Mouse (Mus musculus) CH12.LX (cell line): ENCODE measurements around the gene Adora2a. TPM values are rescaled to one million over a fixed set of nuclear protein-coding genes. Genes with fewer than 3 reads are reported as not detected.

ENCODE experiments used
- DNase-seq: peaks from one replicate; pipeline ENCODE4 v3.0.0-alpha.2; 2013; ENCODE audit errors: extremely low read depth
- H3K27ac ChIP-seq: 2 replicates; pipeline ENCODE4 v1.5.1; 2012; ENCODE audit warnings: low read depth, mild to moderate bottlenecking, control low read depth, moderate library complexity; ENCODE audit not compliant: insufficient read depth
- H3K27me3 ChIP-seq: replicated peaks from 2 replicates; pipeline ENCODE3; 2012; ENCODE audit warnings: inconsistent platforms
- H3K36me3 ChIP-seq, 2 experiments: replicated peaks in 1 of 2; 2 replicates each; pipeline versions ENCODE3 to v1.6.1; 2012; ENCODE audit warnings: inconsistent platforms in 1 of 2, low read length in 1 of 2, mild to moderate bottlenecking in 1 of 2, mixed read lengths in 1 of 2, moderate library complexity in 1 of 2; ENCODE audit not compliant: control insufficient read depth in 1 of 2, insufficient read depth in 1 of 2
- H3K4me1 ChIP-seq, 2 experiments: 2 replicates each; pipeline ENCODE4 v1.6.1; 2012; ENCODE audit warnings: inconsistent platforms in 1 of 2, moderate library complexity in 1 of 2; ENCODE audit not compliant: insufficient read depth in 2 of 2, control insufficient read depth in 1 of 2
- H3K4me2 ChIP-seq: 2 replicates; pipeline ENCODE4 v1.6.1; 2012; ENCODE audit warnings: low read depth, mild to moderate bottlenecking, control low read depth; ENCODE audit not compliant: poor library complexity, insufficient read depth, severe bottlenecking
- H3K4me3 ChIP-seq, 3 experiments: fragments of 150-350 bp in 1 of 3; sonication (generic) in 1 of 3; replicated peaks in 1 of 3; 2 replicates each; pipeline versions ENCODE3 to v1.5.1; 2011 to 2012; ENCODE audit warnings: low read depth in 2 of 3, low read length in 2 of 3, mild to moderate bottlenecking in 2 of 3, moderate library complexity in 2 of 3, control low read depth in 1 of 3, improper control_type of control experiment in 1 of 3, inconsistent platforms in 1 of 3, mixed read lengths in 1 of 3; ENCODE audit not compliant: poor library complexity in 1 of 3
- H3K79me2 ChIP-seq: replicated peaks from 2 replicates; pipeline ENCODE4 v1.6.1; 2012; ENCODE audit warnings: mild to moderate bottlenecking, moderate library complexity; ENCODE audit not compliant: control insufficient read depth, poor library complexity, insufficient read depth, severe bottlenecking; ENCODE audit errors: extremely low read depth
- H3K9ac ChIP-seq: 2 replicates; pipeline ENCODE4 v1.6.1; 2012; ENCODE audit warnings: low read depth, mild to moderate bottlenecking, control low read depth, moderate library complexity; ENCODE audit not compliant: insufficient read depth
- H3K9me3 ChIP-seq: replicated peaks from 2 replicates; pipeline ENCODE3; 2012; ENCODE audit warnings: low read length, inconsistent platforms, mixed read lengths
- BHLHE40 ChIP-seq: IDR thresholded peaks from 2 replicates; pipeline ENCODE4 v1.6.1; 2011; ENCODE audit warnings: mild to moderate bottlenecking, low read depth, low read length, improper control_type of control experiment
- CHD1 ChIP-seq: IDR thresholded peaks from 2 replicates; pipeline ENCODE4 v1.6.1; 2012; ENCODE audit warnings: low read depth, low read length, improper control_type of control experiment, inconsistent platforms
- CHD2 ChIP-seq: IDR thresholded peaks from 2 replicates; pipeline ENCODE4 v1.6.1; 2011; ENCODE audit warnings: low read length, improper control_type of control experiment
- CTCF ChIP-seq, 2 experiments: IDR thresholded peaks in 1 of 2; conservative IDR thresholded peaks in 1 of 2; 2 replicates each; pipeline ENCODE4 v1.5.1; 2011 to 2012; ENCODE audit warnings: low read depth in 2 of 2, low read length in 2 of 2, improper control_type of control experiment in 1 of 2, inconsistent platforms in 1 of 2, mild to moderate bottlenecking in 1 of 2, moderate library complexity in 1 of 2
- E2F4 ChIP-seq: IDR thresholded peaks from 2 replicates; pipeline ENCODE4 v1.6.1; 2011; ENCODE audit warnings: low read depth, low read length, improper control_type of control experiment; ENCODE audit not compliant: insufficient replicate concordance
- ELF1 ChIP-seq: IDR thresholded peaks from 2 replicates; pipeline ENCODE4 v1.6.1; 2014; ENCODE audit warnings: low read depth, mild to moderate bottlenecking, inconsistent platforms, low read length, improper control_type of control experiment
- EP300 ChIP-seq: IDR thresholded peaks from 2 replicates; pipeline ENCODE4 v1.6.1; 2011; ENCODE audit warnings: low read length, improper control_type of control experiment
- ETS1 ChIP-seq: conservative IDR thresholded peaks from 2 replicates; pipeline ENCODE4 v1.6.1; 2012; ENCODE audit warnings: low read depth, mild to moderate bottlenecking, inconsistent platforms, low read length, improper control_type of control experiment, moderate library complexity
- GABPA ChIP-seq: IDR thresholded peaks from 2 replicates; pipeline ENCODE4 v1.6.1; 2012; ENCODE audit warnings: low read depth, low read length, improper control_type of control experiment, inconsistent platforms; ENCODE audit not compliant: insufficient replicate concordance
- IRF4 ChIP-seq: IDR thresholded peaks from 2 replicates; pipeline ENCODE4 v1.6.1; 2014; ENCODE audit warnings: low read depth, mild to moderate bottlenecking, inconsistent platforms, low read length, improper control_type of control experiment
- JUN ChIP-seq: IDR thresholded peaks from 2 replicates; pipeline ENCODE4 v1.6.1; 2011; ENCODE audit warnings: low read depth, mild to moderate bottlenecking, low read length, improper control_type of control experiment, moderate library complexity; ENCODE audit not compliant: insufficient read depth
- JUND ChIP-seq: conservative IDR thresholded peaks from 2 replicates; pipeline ENCODE4 v1.6.1; 2011; ENCODE audit warnings: low read depth, low read length, improper control_type of control experiment
- KAT2A ChIP-seq: IDR thresholded peaks from 2 replicates; pipeline ENCODE4 v1.6.1; 2012; ENCODE audit warnings: low read length, improper control_type of control experiment, inconsistent platforms; ENCODE audit not compliant: insufficient replicate concordance
- MAFK ChIP-seq: IDR thresholded peaks from 2 replicates; pipeline ENCODE4 v1.6.1; 2011; ENCODE audit warnings: low read length, improper control_type of control experiment; ENCODE audit not compliant: insufficient replicate concordance
- MAX ChIP-seq: IDR thresholded peaks from 2 replicates; pipeline ENCODE4 v1.6.1; 2011; ENCODE audit warnings: low read length, improper control_type of control experiment
- MAZ ChIP-seq: IDR thresholded peaks from 2 replicates; pipeline ENCODE4 v1.6.1; 2012; ENCODE audit warnings: low read depth, mild to moderate bottlenecking, inconsistent platforms, low read length, improper control_type of control experiment, moderate library complexity
- MEF2A ChIP-seq: IDR thresholded peaks from 2 replicates; pipeline ENCODE4 v1.6.1; 2014; ENCODE audit warnings: low read depth, mild to moderate bottlenecking, inconsistent platforms, low read length, improper control_type of control experiment, borderline replicate concordance
- MXI1 ChIP-seq: IDR thresholded peaks from 2 replicates; pipeline ENCODE4 v1.6.1; 2011; ENCODE audit warnings: mild to moderate bottlenecking, low read depth, low read length, improper control_type of control experiment
- MYC ChIP-seq: IDR thresholded peaks from 2 replicates; pipeline ENCODE4 v1.6.1; 2011; ENCODE audit warnings: low read depth, mild to moderate bottlenecking, improper control_type of control experiment, low read length
- NRF1 ChIP-seq: IDR thresholded peaks from 2 replicates; pipeline ENCODE4 v1.6.1; 2014; ENCODE audit warnings: low read depth, mild to moderate bottlenecking, inconsistent platforms, low read length, improper control_type of control experiment, moderate library complexity
- PAX5 ChIP-seq: IDR thresholded peaks from 2 replicates; pipeline ENCODE4 v1.6.1; 2012; ENCODE audit warnings: low read length, inconsistent platforms, mixed read lengths
- POLR2A ChIP-seq: IDR thresholded peaks from 2 replicates; pipeline ENCODE4 v1.6.1; 2011; ENCODE audit warnings: low read depth, mild to moderate bottlenecking, improper control_type of control experiment, low read length
- POLR2AphosphoS2 ChIP-seq: IDR thresholded peaks from 2 replicates; pipeline ENCODE4 v1.6.1; 2011; ENCODE audit warnings: low read depth, low read length, improper control_type of control experiment
- SIN3A ChIP-seq: IDR thresholded peaks from 2 replicates; pipeline ENCODE4 v1.6.1; 2012; ENCODE audit warnings: low read length, improper control_type of control experiment, inconsistent platforms
- SMC3 ChIP-seq: IDR thresholded peaks from 2 replicates; pipeline ENCODE4 v1.6.1; 2011; ENCODE audit warnings: low read depth, low read length, improper control_type of control experiment
- TBP ChIP-seq: conservative IDR thresholded peaks from 2 replicates; pipeline ENCODE4 v1.6.1; 2011; ENCODE audit warnings: low read depth, low read length, improper control_type of control experiment
- TCF12 ChIP-seq: IDR thresholded peaks from 2 replicates; pipeline ENCODE4 v1.6.1; 2014; ENCODE audit warnings: low read depth, mild to moderate bottlenecking, inconsistent platforms, low read length, improper control_type of control experiment
- UBTF ChIP-seq: IDR thresholded peaks from 2 replicates; pipeline ENCODE4 v1.6.1; 2012; ENCODE audit warnings: low read depth, mild to moderate bottlenecking, inconsistent platforms, low read length, improper control_type of control experiment, moderate library complexity
- USF1 ChIP-seq: IDR thresholded peaks from 2 replicates; pipeline ENCODE4 v1.6.1; 2014; ENCODE audit warnings: low read depth, mild to moderate bottlenecking, inconsistent platforms, low read length, improper control_type of control experiment
- ZKSCAN1 ChIP-seq: IDR thresholded peaks from 2 replicates; pipeline ENCODE4 v1.6.1; 2012; ENCODE audit warnings: low read depth, inconsistent platforms, low read length, improper control_type of control experiment, borderline replicate concordance
- ZMIZ1 ChIP-seq: IDR thresholded peaks from 2 replicates; pipeline ENCODE4 v1.6.1; 2012; ENCODE audit warnings: low read depth, mild to moderate bottlenecking, inconsistent platforms, low read length, improper control_type of control experiment
- ZNF384 ChIP-seq: IDR thresholded peaks from 2 replicates; pipeline ENCODE4 v1.6.1; 2012; ENCODE audit warnings: low read depth, low read length, improper control_type of control experiment, inconsistent platforms
- dilution Hi-C: fragments of 300-500 bp; cut with MboI; formaldehyde crosslinking; loops from 2 replicates; pipeline ENCODE4 v1.14.3; 2020; ENCODE audit warnings: low sequenced_read_pairs; ENCODE audit not compliant: extremely low pct_unique_long_range_greater_than_20kb, extremely low pct_ligation_motif_present
- in situ Hi-C: fragments of 300-500 bp; cut with MboI; formaldehyde crosslinking; loops from 3 replicates; pipeline ENCODE4 v1.14.3; 2019; ENCODE audit warnings: low sequenced_read_pairs, low pct_ligation_motif_present, low pct_unique_long_range_greater_than_20kb, mixed read lengths
- polyA plus RNA-seq: library from polyadenylated mRNA; unstranded; fragments of >175 nt; gene quantifications from 2 replicates; pipeline ENCODE4 v1.2.1, GENCODE M21; 2012; ENCODE audit warnings: low read depth; ENCODE audit not compliant: insufficient read length
- total RNA-seq, 2 experiments: library from RNA; depleted of rRNA; stranded (reverse); fragments of 300-350 nt in 1 of 2; fragments of >200 nt in 1 of 2; gene quantifications; 2 replicates each; pipeline ENCODE4 v1.2.3; 2012 to 2014

Gene Adora2a
- total and polyA plus RNA-seq, 3 experiments = 3.2 to 14.4 (median 7.6) TPM

- H3K4me1 ChIP-seq = peaks cover 68 to 97% of the 10 kb centered on the region in 2 experiments
Observed at GRCm38 (mm10) chr10:75325821-75326220, 9.1 kb downstream of the Adora2a start.

GRCm38 (mm10) chr10:75326553-75326952 is 9.9 kb downstream of the Adora2a start:
- H3K79me2 ChIP-seq = no peaks in the 10 kb centered on the region; the same call in none of the 2 replicates
- peak; percentile 97 for DNase-seq
- H3K4me2 ChIP-seq = peak overlapping the region; percentile 64
- peaks cover 71 to 94% of the 10 kb centered on the region in 2 experiments for H3K4me1 ChIP-seq
- peak overlapping the region; percentile 78 for H3K27ac ChIP-seq
- H3K9me3 ChIP-seq = no peaks in the 10 kb centered on the region
- in situ Hi-C loops (no loop called here), dilution Hi-C loops (no loop called here)
- H3K36me3 ChIP-seq = peaks cover 13 to 47% of the 10 kb centered on the region in 2 experiments
- no peak overlapping the region for H3K9ac ChIP-seq
- no peaks in the 10 kb centered on the region for H3K27me3 ChIP-seq
- peak overlapping the region in 1 of 3 experiments; percentile 21 for H3K4me3 ChIP-seq
- no peak for TF ChIP-seq E2F4
- TF ChIP-seq ZMIZ1 = no peak
- no peak for TF ChIP-seq CTCF (conservative IDR thresholded peaks at IDR 0.05 in 1 of 2, IDR thresholded peaks at IDR 0.05 in 1 of 2; ENCODE audit: low read depth in 2 of 2, low read length in 2 of 2)
- peak; percentile 79 for TF ChIP-seq MAFK
- peak; percentile 79 for TF ChIP-seq SIN3A
- 0 out of 2 replicates have a peak, but pooled peaks have one; percentile 32 for TF ChIP-seq KAT2A
- peak; percentile 83 for TF ChIP-seq TCF12
- peak; percentile 88 for TF ChIP-seq BHLHE40
- TF ChIP-seq MAX = 0 out of 2 replicates have a peak, but pooled peaks have one; percentile 27
- no peak for TF ChIP-seq GABPA
- peak; percentile 94 for TF ChIP-seq JUND
- peak; percentile 82 for TF ChIP-seq ZNF384
- TF ChIP-seq ZKSCAN1 = no peak
- TF ChIP-seq ETS1 = peak; percentile 95
- TF ChIP-seq NRF1 = no peak
- TF ChIP-seq MYC = peak; percentile 74; the same call in 1 of the 2 replicates
- TF ChIP-seq POLR2A = no peak
- TF ChIP-seq EP300 = peak; percentile 96
- no peak for TF ChIP-seq SMC3
- TF ChIP-seq CHD1 = no peak
- TF ChIP-seq USF1 = no peak
- TF ChIP-seq UBTF = no peak
- TF ChIP-seq POLR2AphosphoS2 = no peak; the same call in 1 of the 2 replicates
- TF ChIP-seq PAX5 = no peak
- 0 out of 2 replicates have a peak, but pooled peaks have one; percentile 36 for TF ChIP-seq TBP
- TF ChIP-seq MXI1 = peak; percentile 66
- TF ChIP-seq JUN = peak; percentile 94
- peak; percentile 30; the same call in 1 of the 2 replicates for TF ChIP-seq CHD2
- peak; percentile 90 for TF ChIP-seq MAZ
- TF ChIP-seq MEF2A = peak; percentile 92
- TF ChIP-seq IRF4 = peak; percentile 93

More at GRCm38 (mm10) chr10:75325821-75326220, 9.1 kb downstream of the Adora2a start:
- Histone ChIP-seq H3K4me2 (no peak overlapping the region), H3K36me3 (peaks cover 13 to 51% of the 10 kb centered on the region in 2 experiments), H3K4me3 (peak overlapping the region in 1 of 3 experiments; percentile 21), H3K27ac (peak overlapping the region; percentile 78), H3K9ac (no peak overlapping the region)
- TF ChIP-seq ELF1 (no peak), CHD1 (no peak), POLR2AphosphoS2 (no peak), E2F4 (no peak), NRF1 (no peak), CHD2 (no peak)
- TF ChIP-seq, all 38 proteins: peak for 0
- dilution Hi-C loops (no loop called here), in situ Hi-C loops (no loop called here)
- no peaks in the 10 kb centered on the region for H3K27me3 ChIP-seq
- no peaks in the 10 kb centered on the region for H3K9me3 ChIP-seq
- H3K79me2 ChIP-seq = no peaks in the 10 kb centered on the region; the same call in none of the 2 replicates
- DNase-seq = no peak
